Mouse (Mus musculus): ENCODE data around the gene Socs4. TPM values are rescaled to one million over a fixed set of nuclear protein-coding genes. Genes with fewer than 3 reads are reported as not detected.
A peak's percentile ranks its signal among the peaks of the same experiment; 100 is the strongest.

Gene Socs4
- polyA plus RNA-seq (2015; fragmentation: Nextera tagmentation; extraction: Ambion mirVana), result 2.0 and 2.4 TPM in 2 replicates

DNA sequence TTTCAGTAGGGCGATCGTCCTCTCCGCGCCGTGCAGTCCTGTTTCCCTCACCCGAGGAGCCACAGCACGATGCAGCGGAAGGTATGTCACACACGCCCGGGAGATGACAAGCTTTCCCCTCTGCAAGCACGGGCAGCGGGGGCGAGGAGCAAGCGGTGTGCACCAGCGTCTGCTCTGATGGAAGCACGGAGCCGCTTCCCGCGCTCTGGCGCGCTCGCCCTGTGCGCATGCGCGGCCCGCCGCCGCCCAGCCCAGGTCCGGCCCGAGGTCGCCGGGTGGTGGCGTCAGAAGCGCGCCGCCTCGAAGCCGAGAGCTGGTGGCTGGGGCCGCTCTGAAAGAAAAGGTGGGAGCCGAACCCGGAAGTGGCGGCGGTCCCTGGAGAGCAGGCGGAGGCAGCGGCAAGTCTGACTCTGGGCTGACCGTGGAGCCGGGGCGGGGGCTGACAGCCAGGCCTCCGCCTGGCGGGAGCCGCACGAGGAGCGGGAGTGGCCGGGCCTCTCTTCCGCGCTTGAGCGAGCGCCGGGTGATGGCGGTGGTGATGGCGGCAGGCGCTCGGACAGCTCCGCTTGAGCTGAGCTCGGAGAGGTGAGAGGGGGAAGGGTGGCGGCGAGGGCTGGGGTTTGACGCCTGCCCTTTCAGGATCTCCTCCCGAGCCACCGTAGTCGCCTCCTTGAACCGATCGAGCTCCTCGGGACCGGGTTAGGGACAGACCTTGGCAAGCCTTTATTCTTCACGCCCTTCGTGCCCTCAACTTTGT, at the start of gene Socs4, which contains the start of gene Wdhd1:
Socs4 (plus strand) TSS at position 295 of the 757 bp plus-strand sequence.
Wdhd1 (minus strand) TSS at position 221 of the 757 bp plus-strand sequence.
- H3K9me3 ChIP-seq, result no peaks in the 10 kb centered on the region
- peak; percentile 98 for ATAC-seq (replicated peaks)
- under 1% methylated on average over 67 of the region's 77 CpGs for WGBS

DNA sequence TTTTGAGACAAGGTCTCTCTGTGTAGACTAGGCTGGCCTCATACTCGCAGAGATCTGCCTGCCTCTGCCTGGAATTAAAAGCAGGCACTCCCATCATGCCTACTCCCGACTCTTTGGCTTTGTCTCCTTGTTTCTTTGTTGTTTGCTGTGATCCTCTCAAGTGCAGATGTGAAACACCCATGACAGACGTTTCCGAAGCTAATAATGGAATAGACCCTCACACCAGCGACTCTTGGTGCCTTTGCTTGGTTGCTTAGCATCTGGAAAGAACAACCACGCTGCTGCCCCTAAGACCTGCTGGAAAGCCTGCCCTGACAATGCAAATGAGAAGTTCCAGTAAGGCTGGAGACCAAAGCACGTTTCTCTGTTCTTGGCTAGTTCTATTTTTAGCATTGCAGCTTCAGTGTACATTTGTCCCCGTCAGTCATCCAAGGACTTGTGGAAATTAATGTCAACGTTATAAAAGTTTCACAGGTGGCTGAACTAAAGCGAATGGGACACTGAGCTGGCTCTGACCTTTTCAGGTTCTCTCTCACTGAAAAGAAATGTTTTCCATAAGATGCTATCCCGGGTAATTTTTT, 46.8 kb upstream of the Socs4 start:
- H3K9me3 ChIP-seq, result no peaks in the 10 kb centered on the region
- ATAC-seq (replicated peaks), result no peak
- H3K9ac ChIP-seq, result no peak overlapping the region
- H3K36me3 ChIP-seq (replicated peaks), result no peaks in the 10 kb centered on the region
- H3K4me1 ChIP-seq, result no peaks in the 10 kb centered on the region
- H3K27me3 ChIP-seq (replicated peaks), result no peaks in the 10 kb centered on the region
- WGBS, result 87% methylated on average over 11 of the region's 11 CpGs
- H3K4me2 ChIP-seq, result no peak overlapping the region
- H3K4me3 ChIP-seq, result no peak overlapping the region
- H3K27ac ChIP-seq, result no peak overlapping the region

More for the DNA sequence above, at the start of gene Socs4, which contains the start of gene Wdhd1:
- H3K27ac ChIP-seq, result peak within 1 kb of the TSS; percentile 97
- H3K4me1 ChIP-seq, result peaks cover 22% of the 10 kb centered on the region
- peak within 1 kb of the TSS; percentile 93 for H3K9ac ChIP-seq
- no peaks in the 10 kb centered on the region for H3K36me3 ChIP-seq (replicated peaks)
- peak within 1 kb of the TSS; percentile 53 for H3K4me2 ChIP-seq
- no peaks in the 10 kb centered on the region for H3K27me3 ChIP-seq (replicated peaks)
- peak within 1 kb of the TSS; percentile 100 for H3K4me3 ChIP-seq

DNA sequence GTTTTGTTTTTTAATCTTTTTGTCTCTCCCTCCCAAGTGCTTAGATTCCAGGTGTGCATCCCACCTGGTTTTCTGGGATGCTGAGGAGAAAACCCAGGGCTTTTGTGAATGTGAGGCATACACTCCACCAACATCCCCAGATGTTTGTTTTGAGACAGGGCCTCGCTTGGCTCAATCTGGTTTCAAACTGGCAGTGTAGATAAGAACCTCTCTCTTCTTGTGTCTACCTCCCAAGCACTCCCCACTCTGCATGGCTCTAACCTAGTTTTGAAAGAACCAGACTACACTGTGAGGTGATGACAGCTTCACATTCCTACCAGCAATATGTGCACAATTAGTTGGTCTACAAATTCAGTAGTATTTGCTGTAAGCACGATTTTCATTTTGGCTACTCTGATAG, 43.1 kb upstream of the Socs4 start:
- Histone ChIP-seq H3K9me3 (no peaks in the 10 kb centered on the region), H3K27ac (no peak overlapping the region), H3K27me3 (replicated peaks) (no peaks in the 10 kb centered on the region), H3K4me3 (no peak overlapping the region), H3K36me3 (replicated peaks) (no peaks in the 10 kb centered on the region), H3K4me1 (no peaks in the 10 kb centered on the region), H3K9ac (no peak overlapping the region), H3K4me2 (no peak overlapping the region)
- no peak for ATAC-seq (replicated peaks)
- WGBS, result 80% methylated on average over 2 of the region's 2 CpGs

DNA sequence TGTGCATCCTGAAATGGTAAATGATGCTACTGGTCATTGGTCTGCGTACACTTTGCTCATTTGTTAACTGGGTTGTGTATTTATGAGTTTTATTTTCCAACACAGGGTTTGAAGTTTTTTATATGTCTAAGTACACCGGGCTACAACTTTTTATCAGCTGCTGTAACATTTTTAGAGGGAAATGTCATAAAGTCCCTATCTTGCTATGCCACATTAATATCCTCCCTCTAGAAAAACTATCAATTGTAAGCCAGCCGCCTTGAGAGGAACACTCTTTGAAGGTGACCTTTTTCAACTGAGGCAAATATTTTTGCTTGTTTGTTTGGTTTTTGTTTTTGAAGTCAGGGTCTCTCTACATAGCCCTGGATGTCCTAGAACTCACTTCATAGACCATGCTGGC, 42.7 kb upstream of the Socs4 start:
- Histone ChIP-seq H3K4me2 (no peak overlapping the region), H3K36me3 (replicated peaks) (no peaks in the 10 kb centered on the region), H3K4me3 (no peak overlapping the region), H3K27ac (no peak overlapping the region), H3K4me1 (no peaks in the 10 kb centered on the region), H3K9ac (no peak overlapping the region), H3K9me3 (no peaks in the 10 kb centered on the region), H3K27me3 (replicated peaks) (no peaks in the 10 kb centered on the region)
- no peak for ATAC-seq (replicated peaks)
- 91% methylated on average over 3 of the region's 3 CpGs for WGBS

DNA sequence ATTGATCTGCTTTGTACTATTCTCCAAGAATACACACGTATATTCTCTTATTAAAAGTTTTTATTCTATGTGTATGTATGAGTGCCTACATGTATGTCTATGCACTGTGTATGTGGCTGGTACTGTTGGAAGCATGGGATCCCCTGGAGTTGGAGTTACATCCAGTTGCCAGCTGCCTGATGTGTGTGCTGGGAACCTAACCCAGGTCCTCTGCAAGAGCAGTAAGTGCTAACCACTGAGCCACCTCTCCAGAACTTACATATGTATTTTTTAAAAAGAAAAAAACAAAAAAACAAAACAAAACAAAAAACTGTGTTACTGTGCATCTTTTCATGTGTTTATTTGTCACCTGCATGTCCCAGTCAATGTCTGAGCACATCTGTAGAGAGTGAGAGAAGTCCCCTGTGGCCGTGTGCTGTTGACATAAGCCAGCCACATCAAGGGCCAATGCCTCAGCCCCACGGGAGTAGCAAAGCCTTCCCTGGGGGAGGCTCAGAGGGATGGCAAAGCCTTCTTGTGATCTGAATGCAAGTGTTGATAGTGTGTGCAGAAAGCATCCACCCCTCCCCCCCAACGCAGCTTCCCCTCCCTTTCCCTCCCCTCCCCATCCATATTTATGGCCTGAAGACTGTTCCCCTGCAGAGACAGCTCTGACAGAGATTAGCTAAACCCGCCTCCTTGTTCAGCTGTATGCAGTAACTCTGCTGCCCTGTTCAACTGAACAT, 42.0 kb upstream of the Socs4 start:
- H3K36me3 ChIP-seq (replicated peaks), result no peaks in the 10 kb centered on the region
- no peaks in the 10 kb centered on the region for H3K27me3 ChIP-seq (replicated peaks)
- ATAC-seq (replicated peaks), result no peak
- H3K4me2 ChIP-seq, result no peak overlapping the region
- no peak overlapping the region for H3K4me3 ChIP-seq
- no peaks in the 10 kb centered on the region for H3K9me3 ChIP-seq
- WGBS, result 62% methylated on average over 5 of the region's 5 CpGs
- no peak overlapping the region for H3K9ac ChIP-seq
- no peak overlapping the region for H3K27ac ChIP-seq
- no peaks in the 10 kb centered on the region for H3K4me1 ChIP-seq

DNA sequence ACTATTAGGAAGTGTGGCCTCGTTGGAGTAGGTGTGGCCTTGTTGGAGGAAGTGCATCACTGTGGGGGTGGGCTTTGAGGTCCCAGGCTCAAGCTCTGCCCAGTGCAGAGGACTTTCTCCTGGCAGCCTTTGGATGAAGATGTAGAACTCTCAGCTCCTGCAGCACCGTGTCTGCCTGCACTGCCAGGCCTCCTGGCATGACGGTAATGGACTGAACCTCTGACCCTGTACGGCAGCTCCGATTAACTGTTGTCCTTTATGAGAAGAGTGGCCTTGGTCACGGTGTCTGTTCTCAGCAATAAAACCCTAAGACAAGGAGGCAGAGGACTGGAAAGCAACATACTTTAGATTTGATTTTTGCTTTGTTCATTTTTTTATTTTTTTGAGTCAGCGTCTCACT, 40.2 kb upstream of the Socs4 start:
- H3K36me3 ChIP-seq (replicated peaks), result no peaks in the 10 kb centered on the region
- no peak for ATAC-seq (replicated peaks)
- no peak overlapping the region for H3K9ac ChIP-seq
- no peaks in the 10 kb centered on the region for H3K9me3 ChIP-seq
- no peaks in the 10 kb centered on the region for H3K4me1 ChIP-seq
- WGBS, result 97% methylated on average over 7 of the region's 7 CpGs
- no peak overlapping the region for H3K4me2 ChIP-seq
- no peak overlapping the region for H3K27ac ChIP-seq
- no peak overlapping the region for H3K4me3 ChIP-seq
- H3K27me3 ChIP-seq (replicated peaks), result no peaks in the 10 kb centered on the region

DNA sequence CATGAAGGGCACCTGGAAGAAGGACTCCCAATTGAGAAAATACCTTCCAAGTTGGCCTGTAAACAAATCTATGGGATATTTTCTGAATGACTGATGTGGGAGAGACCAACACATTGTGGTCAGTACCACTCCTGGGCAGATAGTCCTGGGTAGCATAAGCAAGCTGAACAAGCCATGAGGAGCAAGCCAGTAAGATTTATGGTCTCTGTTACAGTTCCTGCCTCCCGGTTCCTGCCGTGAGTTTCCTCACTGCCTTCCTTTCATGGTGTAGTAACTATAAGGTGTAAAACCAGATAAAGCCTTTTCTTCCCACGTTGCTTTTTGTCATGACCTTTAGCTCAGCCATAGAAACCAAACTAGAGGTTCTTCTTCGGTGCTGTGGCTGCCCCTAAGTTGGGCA, 39.4 kb upstream of the Socs4 start:
- Histone ChIP-seq H3K27ac (no peak overlapping the region), H3K9ac (no peak overlapping the region), H3K36me3 (replicated peaks) (no peaks in the 10 kb centered on the region), H3K27me3 (replicated peaks) (no peaks in the 10 kb centered on the region), H3K9me3 (no peaks in the 10 kb centered on the region), H3K4me1 (no peaks in the 10 kb centered on the region), H3K4me3 (no peak overlapping the region), H3K4me2 (no peak overlapping the region)
- 88% methylated on average over 4 of the region's 4 CpGs for WGBS
- ATAC-seq (replicated peaks), result no peak

DNA sequence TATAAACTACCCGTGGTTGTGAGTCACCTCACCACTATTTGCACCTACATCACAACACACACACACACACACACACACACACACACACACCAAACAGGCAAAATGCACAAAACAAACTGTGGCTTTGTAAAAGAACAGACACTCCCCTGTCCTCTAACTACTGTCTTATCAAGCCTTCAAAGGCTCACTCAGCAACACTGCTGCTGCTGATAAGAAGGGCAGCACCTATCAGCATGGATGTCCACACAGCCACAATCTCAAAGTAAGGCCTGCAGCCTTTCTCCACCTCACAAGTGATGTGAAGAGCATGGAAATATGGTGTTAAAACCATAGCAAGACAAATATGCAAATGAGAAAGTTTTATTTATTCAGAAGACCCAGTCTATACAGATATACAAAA, 36.1 kb upstream of the Socs4 start:
- Histone ChIP-seq H3K36me3 (replicated peaks) (peaks cover 12% of the 10 kb centered on the region; the same call in 1 of the 2 replicates), H3K27me3 (replicated peaks) (no peaks in the 10 kb centered on the region), H3K4me1 (no peaks in the 10 kb centered on the region), H3K4me3 (no peak overlapping the region), H3K27ac (no peak overlapping the region), H3K9ac (no peak overlapping the region), H3K9me3 (no peaks in the 10 kb centered on the region), H3K4me2 (no peak overlapping the region)
- ATAC-seq (replicated peaks), result no peak
- WGBS, result 100% methylated on average over 1 of the region's 1 CpGs

DNA sequence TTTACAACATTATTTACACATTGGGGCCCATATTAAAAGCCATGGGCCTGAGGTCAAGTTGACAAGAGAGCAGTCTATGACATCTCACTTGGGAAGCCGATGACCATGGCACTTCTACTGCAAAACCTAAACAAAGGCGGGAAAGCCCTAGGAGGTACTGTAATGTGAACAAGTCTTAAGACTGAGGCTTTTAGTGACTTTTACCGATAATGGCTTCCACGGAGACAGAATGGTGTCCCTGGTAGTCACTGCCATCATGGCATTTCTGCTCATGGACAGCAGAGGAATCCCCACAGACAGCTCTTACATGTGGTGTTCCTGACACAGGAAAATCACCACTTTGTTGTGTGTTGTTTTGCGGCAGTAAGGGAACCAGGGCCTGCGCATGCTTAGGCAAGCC, 35.7 kb upstream of the Socs4 start:
- H3K36me3 ChIP-seq (replicated peaks), result peaks cover 12% of the 10 kb centered on the region; the same call in 1 of the 2 replicates
- no peak overlapping the region for H3K4me2 ChIP-seq
- no peaks in the 10 kb centered on the region for H3K27me3 ChIP-seq (replicated peaks)
- no peak overlapping the region for H3K4me3 ChIP-seq
- no peak overlapping the region for H3K27ac ChIP-seq
- 96% methylated on average over 6 of the region's 6 CpGs for WGBS
- H3K9ac ChIP-seq, result no peak overlapping the region
- H3K9me3 ChIP-seq, result no peaks in the 10 kb centered on the region
- ATAC-seq (replicated peaks), result no peak
- no peaks in the 10 kb centered on the region for H3K4me1 ChIP-seq

DNA sequence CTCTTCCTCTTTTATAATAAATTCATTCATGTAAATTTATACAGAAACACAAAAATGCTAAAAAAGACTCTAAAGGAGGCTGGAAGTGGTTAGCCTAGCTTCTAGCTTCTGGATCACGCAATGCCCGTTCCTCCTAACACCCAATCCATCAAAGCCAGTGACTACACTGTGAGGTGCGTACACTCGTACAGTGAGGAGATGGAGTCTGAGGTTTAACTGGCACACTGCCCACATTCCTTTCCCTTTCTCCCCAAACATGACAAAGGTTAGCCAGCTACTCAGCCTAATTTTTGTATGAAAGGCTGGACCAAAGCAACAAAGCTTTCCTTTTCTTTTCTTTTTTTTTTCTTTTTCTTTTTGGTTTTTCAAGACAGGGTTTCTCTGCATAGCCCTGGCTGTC, 34.0 kb upstream of the Socs4 start:
- Histone ChIP-seq H3K4me2 (no peak overlapping the region), H3K9ac (no peak overlapping the region), H3K36me3 (replicated peaks) (peaks cover 22% of the 10 kb centered on the region), H3K27ac (no peak overlapping the region), H3K4me1 (no peaks in the 10 kb centered on the region), H3K4me3 (no peak overlapping the region), H3K27me3 (replicated peaks) (no peaks in the 10 kb centered on the region), H3K9me3 (no peaks in the 10 kb centered on the region)
- ATAC-seq (replicated peaks), result no peak
- WGBS, result 76% methylated on average over 4 of the region's 4 CpGs

DNA sequence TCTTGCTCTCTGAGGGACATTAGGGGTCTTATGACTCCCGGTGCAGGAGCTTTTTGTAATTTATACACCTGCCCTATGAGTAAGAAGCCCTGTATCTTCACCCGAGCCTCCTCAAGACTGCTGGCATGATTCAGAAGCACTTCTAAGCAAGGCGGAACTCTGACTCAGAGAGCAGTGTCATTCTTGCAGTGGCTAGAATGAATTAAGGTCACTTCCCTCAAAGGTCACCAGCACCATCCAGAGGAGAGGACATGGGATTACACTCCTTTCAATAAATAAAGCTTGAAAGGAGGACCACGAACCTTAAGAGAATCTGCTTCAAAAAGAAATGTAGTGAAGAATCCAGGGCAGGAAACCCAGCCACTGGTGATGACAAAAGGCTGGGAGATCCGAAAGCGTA, 26.9 kb upstream of the Socs4 start:
- Histone ChIP-seq H3K9me3 (no peaks in the 10 kb centered on the region), H3K27ac (no peak overlapping the region), H3K36me3 (replicated peaks) (peaks cover 10% of the 10 kb centered on the region), H3K4me2 (no peak overlapping the region), H3K9ac (no peak overlapping the region), H3K4me1 (no peaks in the 10 kb centered on the region), H3K27me3 (replicated peaks) (no peaks in the 10 kb centered on the region), H3K4me3 (no peak overlapping the region)
- no peak for ATAC-seq (replicated peaks)
- 84% methylated on average over 6 of the region's 6 CpGs for WGBS

DNA sequence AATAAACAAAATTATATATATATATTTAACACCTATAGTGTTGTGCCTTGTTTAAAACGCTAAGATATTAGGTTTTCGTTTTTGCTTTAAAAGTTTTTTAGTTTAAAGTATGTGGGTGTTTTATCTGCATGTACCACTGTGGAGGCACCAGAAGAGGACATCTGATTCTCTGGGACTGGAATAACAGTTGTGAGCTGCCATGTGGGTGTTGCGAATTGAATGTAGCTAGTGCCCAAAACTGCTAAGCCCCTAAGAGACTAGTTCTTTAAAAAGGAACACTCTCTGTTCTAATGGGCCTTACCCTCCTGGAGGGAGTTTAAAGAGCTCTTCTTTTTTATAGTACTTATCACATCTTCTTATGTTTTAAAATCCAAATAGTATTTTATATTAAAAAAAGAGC, 11.9 kb upstream of the Socs4 start:
- WGBS, result 95% methylated on average over 3 of the region's 3 CpGs
- ATAC-seq (replicated peaks), result no peak
- peaks cover 18% of the 10 kb centered on the region for H3K36me3 ChIP-seq (replicated peaks)

More for the DNA sequence above, 11.9 kb upstream of the Socs4 start:
- no peak overlapping the region for H3K4me2 ChIP-seq
- H3K4me3 ChIP-seq, result no peak overlapping the region
- no peak overlapping the region for H3K9ac ChIP-seq
- H3K27me3 ChIP-seq (replicated peaks), result no peaks in the 10 kb centered on the region
- no peaks in the 10 kb centered on the region for H3K4me1 ChIP-seq
- H3K9me3 ChIP-seq, result no peaks in the 10 kb centered on the region
- no peak overlapping the region for H3K27ac ChIP-seq
